Mouse (Mus musculus) E14TG2a.4 (cell line): Measurements from ENCODE around the gene Ush2a.

Experiments used
- CTCF ChIP-seq: conservative IDR thresholded peaks from 2 replicates; pipeline ENCODE4 v1.5.1; 2014; ENCODE audit warnings: low read length
- POU5F1 ChIP-seq: IDR thresholded peaks from 2 replicates; pipeline ENCODE4 v1.6.1; 2014; ENCODE audit warnings: low read length, borderline replicate concordance

DNA sequence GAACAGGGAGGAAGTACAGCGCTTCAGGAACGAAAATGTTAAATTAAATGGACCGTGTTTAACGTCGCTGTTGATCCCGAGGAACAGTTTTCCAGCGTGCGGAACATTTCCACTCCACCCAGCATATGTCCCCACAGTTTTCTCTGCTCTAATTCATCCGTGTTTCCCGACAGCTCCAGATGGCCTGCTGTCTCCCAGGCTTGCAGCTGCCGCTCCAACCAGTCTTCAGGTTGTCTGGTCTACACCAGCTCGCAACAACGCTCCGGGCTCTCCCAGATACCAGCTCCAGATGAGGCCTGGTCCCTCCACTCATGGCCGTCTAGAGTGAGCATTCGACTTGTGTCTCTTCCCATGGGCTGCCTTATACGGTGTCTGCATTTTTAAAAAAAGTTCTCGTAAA, 452.3 kb downstream of the Ush2a start:
- TF ChIP-seq CTCF, result no peak
- TF ChIP-seq POU5F1, result no peak
